Mouse (Mus musculus): Measurements from ENCODE around the gene Rgs3. TPM values are rescaled to one million over a fixed set of nuclear protein-coding genes. Genes with fewer than 3 reads are reported as not detected.
A peak's percentile ranks its signal among the peaks of the same experiment; 100 is the strongest.

Rgs3 gene
- total RNA-seq, 2 experiments from 2014 or later, result 30.5 to 30.6 TPM

DNA sequence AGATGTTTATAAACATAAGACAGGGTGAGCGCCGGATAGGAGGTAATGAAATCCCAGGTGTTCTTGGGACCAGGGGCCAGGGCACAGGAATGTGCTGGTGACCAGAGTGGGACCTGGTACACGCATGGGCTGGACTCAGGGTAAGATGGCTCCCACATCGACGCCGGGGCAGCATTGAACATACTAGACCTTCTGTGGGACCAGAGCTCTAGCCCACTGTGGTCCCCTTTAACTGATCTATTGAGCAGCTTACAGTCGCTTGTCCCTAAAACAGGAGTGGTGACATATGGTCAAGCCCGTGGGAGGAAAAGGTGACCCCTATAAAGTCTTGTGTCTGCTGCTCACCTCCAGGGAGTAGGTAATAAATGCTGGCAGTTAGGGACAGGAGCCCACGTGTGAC lies 61.5 kb downstream of the Rgs3 start:
- no peak for DNase-seq (ENCODE audit: extremely low spot score in 1 of 2, low spot score in 2 of 2)
- intact Hi-C loops (cut with DNase I), result loop anchor here (5.0 kb wide), 1 partner anchor 76 kb away; no protein-coding TSS in a partner anchor

DNA sequence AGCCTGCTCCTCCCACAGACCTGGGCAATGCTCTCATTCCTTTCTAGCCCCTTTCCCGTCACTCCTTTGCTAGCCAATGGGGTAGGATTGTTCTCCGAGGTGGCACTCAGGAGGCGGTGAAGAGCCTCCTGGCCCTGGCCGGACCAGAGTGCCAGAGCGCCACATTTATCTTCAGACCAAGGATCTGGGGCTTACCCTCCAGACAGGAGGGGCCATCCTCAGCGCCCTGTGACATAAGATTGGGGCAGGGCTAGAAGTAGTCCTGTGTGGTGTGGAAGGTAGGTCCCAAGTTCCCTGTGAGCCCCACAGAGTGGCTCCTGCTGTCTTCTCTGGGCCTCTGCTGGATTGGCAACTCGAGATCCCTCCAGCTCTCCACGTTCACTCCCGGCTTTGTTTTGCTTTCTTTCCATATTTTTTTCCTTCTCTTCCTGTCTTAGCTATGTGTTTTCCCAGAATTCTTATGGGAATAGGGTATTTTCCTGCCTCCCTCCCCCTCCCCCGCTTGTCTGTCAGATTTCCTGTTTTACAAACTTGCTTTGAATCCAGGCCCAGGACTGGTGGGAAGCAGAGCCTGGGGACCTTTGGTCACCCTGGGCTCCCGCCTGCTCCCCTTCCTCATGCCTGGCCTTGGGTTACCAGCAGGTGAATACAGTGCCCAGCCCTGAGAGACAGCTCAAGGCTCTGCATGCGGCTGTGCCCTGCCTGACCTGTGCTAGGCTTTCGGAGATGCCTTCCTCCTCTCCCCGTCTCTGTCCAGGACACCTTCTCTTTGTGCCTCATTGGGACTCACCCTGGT lies 62.4 kb downstream of the Rgs3 start:
- intact Hi-C loops (cut with DNase I), result loop anchor here (5.0 kb wide), 1 partner anchor 75 kb away; no protein-coding TSS in a partner anchor
- DNase-seq (ENCODE audit: extremely low spot score in 1 of 2, low spot score in 2 of 2), result peak in 1 of 2 experiments; percentile 69

DNA sequence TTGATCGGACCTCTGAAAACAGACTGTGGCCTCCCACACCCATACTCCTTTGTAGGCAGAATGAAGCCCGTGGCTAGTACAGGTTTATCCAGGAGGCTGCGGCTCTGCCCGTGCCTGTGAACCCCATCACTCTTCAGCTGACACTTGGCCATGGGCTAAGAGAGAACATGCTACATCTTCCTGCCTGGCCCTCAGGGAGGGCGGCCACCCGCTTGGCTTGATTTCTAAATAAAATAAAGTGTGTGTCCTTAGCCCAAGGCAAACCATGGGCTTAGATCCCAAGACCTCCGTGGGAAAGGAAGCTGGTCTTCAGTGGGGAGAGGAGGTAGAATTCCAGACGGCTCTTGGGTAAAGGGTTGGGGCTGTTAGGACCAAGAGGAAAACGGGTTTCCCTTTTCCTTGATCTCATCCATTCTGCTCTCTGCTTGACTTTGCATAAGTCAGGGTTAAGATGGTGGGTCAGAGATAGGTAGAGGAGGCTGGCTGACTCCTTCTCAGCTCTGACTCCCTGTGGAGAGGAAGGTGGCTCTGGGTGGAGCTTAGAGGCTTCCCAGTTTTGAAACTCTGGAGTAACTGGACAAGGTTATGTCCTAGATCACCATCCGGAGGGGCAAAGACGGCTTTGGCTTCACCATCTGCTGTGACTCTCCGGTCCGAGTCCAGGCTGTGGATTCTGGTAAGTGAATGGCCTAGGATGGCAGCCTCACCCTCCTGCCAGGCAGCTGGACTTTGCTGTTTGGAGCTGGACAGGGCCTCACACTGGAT lies 63.8 kb downstream of the Rgs3 start:
- intact Hi-C loops (cut with DNase I), result loop anchor here (5.0 kb wide), 1 partner anchor 74 kb away; no protein-coding TSS in a partner anchor
- no peak for DNase-seq (ENCODE audit: extremely low spot score in 1 of 2, low spot score in 2 of 2)

DNA sequence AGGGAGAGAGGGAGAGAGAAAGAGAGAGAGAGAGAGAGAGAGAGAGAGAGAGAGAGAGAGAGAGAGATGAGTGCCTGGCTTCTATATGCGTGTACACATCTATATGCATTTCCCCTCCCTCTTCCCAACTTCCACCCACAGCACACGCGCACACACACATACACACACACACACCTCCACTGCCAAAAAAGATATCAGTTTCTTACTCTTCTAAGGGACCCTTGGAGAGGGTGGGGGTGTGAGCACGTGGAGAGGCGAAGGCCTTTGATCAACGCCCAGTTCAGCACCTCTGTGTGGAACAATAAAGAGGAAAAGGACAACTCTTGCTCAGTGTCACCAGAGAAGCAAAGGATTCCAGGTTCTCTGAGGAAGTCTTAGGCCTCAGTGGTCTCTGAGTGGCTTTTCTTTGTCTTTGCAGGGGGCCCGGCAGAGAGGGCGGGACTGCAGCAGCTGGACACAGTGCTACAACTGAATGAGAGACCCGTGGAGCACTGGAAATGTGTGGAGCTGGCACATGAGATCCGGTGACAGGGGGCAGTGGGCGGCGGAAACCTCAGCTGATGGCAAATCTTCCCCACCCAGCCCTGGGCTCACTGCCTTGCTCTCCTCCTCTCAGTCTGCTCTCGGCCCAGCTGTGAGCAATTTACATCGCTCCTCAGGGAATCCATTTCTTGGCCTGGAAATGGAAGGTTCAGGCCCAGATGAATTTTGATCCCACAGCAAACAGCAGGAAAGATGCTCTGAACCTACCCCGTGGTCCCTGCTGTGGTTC lies 65.2 kb downstream of the Rgs3 start:
- intact Hi-C loops (cut with DNase I), result loop anchor here (5.0 kb wide), 1 partner anchor 72 kb away; no protein-coding TSS in a partner anchor
- DNase-seq (ENCODE audit: extremely low spot score in 1 of 2, low spot score in 2 of 2), result peak in 1 of 2 experiments; percentile 68

DNA sequence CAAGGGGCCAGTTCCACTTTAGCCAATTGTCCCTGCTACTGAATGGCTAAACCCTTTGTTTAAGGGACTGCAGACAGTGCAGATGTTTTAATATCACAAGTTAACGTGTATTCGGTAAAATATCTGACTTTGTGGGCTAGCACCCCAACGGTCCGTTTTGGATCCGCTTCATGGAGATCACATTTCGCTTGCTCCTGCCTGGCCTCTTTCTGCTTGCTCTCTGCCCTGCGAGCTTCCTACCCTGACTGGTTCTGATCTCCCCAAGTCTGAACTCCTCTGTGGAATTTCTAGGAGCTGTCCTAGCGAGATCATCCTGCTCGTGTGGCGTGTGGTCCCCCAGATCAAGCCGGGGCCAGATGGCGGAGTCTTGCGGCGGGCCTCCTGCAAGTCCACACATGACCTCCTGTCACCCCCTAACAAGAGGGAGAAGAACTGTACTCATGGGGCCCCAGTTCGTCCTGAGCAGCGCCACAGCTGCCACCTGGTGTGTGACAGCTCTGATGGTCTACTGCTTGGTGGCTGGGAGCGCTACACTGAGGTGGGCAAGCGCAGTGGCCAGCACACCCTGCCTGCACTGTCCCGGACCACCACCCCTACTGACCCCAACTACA lies 65.9 kb downstream of the Rgs3 start:
- intact Hi-C loops (cut with DNase I), result no loop called here
- no peak for DNase-seq (ENCODE audit: extremely low spot score in 1 of 2, low spot score in 2 of 2)

DNA sequence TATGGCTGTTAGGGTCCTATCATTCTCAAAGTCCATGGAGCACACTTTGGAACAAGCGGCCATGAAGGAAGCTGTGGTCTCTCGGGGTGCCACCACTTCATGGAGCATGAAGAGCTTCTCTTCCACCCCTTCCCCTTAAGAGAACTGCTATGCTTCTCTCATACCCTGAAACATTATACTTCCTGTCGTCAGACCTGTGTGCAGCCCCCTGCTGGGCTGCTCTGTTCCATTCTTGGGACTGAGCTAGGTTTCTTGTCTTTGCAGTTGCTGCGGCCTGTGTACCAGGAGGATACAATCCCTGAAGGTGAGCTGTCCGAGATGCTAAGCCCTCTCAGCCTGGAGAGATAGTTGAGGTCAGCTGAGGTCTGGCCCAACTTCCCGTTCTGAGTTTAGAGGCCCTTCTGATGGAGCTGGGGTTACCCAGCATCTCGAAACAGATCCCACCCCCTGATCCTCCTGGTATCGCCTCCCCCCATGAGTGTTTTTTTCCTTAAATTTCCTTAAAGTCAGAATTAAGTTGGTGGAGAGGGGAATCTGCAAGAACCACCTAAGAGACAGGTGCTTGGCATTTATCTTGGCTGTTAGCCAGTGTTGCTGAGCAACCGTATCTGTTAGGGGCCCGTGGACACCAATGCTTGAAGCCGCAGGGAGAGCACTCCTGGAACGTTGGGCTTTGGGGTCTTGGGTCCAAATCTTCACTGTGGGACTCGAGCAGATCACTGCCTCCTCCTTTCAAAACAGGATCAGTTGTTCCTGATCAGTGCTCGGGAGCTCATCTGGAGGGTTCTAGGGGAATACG lies 66.8 kb downstream of the Rgs3 start:
- no peak for DNase-seq (ENCODE audit: extremely low spot score in 1 of 2, low spot score in 2 of 2)
- intact Hi-C loops (cut with DNase I), result no loop called here

DNA sequence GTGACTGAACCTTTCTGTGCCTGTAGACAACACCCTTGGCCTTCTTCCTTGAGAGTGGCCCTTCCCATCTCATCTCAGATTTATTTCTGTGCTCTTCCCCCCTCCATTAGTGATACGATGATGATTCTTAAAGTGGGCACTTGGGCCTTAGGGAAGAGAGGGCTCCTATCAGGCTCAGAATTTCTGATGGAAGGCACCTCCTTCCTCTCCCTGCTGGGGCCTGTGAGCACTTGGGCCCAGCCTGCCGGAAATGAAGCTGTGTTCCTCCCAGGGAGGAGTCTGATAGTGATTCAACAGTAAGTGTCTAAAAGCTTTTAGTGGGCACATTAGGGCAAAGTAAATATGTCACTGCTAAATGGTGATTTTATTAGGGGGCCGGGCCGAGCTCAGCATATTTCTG lies 67.7 kb downstream of the Rgs3 start:
- intact Hi-C loops (cut with DNase I), result no loop called here
- DNase-seq (ENCODE audit: extremely low spot score in 1 of 2, low spot score in 2 of 2), result no peak

DNA sequence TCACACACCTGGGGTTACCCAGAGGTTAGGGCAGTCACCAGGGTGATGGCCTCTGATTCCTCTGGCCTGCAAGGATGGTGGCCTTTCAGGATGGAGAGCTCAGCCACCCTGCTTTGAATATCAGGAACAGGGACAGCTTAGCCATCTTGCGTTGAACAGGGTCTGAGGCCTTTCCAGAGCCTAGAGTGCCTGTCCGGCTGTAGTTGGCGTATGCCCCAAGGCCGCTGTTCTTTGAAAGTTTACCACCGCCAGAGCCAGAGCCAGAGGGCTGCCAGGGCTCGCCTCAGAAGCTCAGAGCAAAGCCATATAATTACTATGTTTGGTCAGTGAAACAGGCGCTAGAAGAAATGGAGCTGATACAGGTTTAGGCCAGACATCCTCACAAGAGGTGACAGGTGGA lies 68.9 kb downstream of the Rgs3 start:
- intact Hi-C loops (cut with DNase I), result no loop called here
- no peak for DNase-seq (ENCODE audit: extremely low spot score in 1 of 2, low spot score in 2 of 2)

DNA sequence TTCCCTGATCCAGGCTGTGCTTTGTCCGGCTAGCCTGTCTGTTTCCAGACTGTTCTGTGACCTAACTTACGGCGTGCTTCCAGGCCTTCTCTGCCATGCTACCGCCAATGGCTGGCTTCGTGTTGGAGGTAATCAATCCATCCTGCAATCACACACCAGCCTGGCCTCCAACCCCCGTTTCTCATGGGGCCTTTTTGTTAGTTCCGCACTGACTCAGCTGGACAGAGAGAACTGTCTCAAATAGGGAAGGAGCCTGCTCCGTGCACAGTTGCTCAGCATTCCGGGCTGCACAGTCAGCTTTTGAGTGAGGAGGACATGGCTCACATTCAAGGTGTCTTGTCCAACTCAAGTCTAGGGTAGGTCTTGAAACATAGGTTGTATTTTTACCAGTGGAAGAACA lies 69.8 kb downstream of the Rgs3 start:
- intact Hi-C loops (cut with DNase I), result no loop called here
- DNase-seq (ENCODE audit: extremely low spot score in 1 of 2, low spot score in 2 of 2), result no peak

DNA sequence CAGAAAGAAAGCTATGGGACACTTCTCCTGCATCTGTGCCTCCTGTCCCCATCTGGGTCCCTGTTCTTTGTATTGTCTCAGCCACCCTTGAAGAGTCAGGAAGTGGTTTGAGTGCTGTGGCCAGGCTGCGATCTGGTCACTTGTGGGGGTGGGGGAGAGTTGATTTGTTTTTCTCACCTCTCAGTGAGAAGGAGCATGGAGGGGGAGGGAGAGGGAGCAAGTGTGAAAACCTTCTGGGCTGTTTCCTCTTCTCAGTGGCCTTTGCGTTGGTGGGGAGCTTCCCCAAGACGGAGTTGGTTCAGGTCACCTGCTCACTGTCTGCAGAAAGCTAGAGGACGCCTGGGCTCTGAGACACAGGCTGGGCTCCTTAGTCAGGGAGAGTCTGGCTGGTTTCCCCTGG lies 70.3 kb downstream of the Rgs3 start:
- intact Hi-C loops (cut with DNase I), result no loop called here
- no peak for DNase-seq (ENCODE audit: extremely low spot score in 1 of 2, low spot score in 2 of 2)

DNA sequence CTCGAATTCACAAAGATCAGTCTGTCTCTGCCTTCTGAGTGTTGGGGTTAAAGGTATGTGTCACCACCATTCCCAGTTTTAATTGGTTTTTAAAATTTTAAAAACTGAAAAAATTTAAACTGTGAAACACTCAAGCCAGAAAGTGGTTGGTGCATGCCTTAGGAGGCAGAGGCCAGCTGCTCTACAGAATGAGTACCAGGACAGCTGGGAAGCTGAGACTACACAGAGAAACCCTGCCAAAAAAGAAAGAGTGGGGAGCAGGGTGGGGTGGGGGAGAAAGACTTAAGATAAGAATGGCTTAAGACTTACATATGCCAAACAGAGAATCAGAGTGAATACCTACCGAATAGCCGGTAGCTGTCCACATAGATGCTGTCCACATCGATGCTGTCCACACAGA lies 73.6 kb downstream of the Rgs3 start:
- intact Hi-C loops (cut with DNase I), result no loop called here
- DNase-seq (ENCODE audit: extremely low spot score in 1 of 2, low spot score in 2 of 2), result no peak

DNA sequence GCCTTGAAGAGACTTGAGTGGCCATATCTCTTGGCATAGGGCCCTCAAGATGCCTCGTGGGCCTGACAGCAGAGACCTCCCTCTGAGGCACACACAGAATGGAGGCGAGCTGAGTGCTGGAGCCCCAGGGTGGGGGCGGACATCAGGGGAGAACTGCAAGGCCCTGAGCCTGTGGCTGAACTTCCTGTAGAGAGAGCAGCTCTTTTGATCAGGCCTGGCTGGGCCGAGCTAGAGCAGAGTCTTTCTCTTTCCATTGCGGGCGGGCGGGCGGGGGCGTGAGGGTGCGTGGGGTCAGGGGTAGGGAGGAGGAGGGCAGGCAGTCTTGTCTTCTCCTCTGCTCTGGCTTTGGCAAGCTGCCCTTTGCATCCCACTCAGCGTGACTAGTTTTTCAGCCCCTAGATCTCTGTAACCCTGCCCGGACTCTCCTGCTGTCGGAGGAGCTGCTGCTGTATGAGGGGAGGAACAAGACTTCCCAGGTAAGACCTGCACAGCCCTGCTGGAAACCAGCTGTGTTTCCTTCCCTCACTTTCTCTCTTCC lies 74.5 kb downstream of the Rgs3 start:
- intact Hi-C loops (cut with DNase I), result no loop called here
- DNase-seq (ENCODE audit: extremely low spot score in 1 of 2, low spot score in 2 of 2), result peak in 1 of 2 experiments; percentile 66

DNA sequence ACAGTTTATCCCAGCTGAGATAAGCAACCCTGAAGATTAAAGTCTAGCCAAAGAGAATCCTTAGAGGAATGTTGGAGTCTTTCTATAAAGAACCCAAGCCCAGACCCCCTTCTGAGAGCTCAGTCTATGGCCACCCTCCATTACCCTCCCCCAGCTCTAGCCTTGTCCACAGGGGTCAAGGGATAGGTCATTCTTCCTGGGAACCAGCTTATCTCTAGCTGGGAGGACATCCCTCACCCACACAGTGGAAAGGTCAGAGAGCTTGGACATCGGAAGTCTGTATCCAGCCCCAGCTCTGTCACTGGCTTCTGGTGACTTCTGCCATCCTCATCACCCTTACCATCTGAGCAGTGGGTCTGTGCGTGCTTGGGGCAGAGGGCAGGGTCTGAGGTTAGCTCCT lies 75.2 kb downstream of the Rgs3 start:
- DNase-seq (ENCODE audit: extremely low spot score in 1 of 2, low spot score in 2 of 2), result no peak
- intact Hi-C loops (cut with DNase I), result no loop called here

DNA sequence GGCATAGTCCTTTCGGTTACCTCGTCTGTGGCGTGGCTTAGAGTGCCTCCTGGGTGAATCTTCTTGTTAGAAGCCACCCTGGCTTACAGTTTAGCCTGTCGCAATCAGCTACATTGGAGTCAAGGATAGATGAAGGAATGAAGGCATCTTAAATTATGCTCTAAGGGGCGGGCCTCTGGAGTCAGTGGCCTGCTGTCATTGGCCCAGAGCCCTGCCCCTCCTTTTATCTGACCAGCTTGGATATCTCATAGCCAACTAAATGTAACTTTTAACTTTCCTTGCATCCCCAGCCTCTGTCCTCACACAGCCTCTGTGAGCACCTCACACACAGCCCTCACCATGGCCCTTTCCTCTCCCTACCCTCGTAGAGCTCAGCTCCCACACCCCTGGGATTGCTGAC lies 76.4 kb downstream of the Rgs3 start:
- intact Hi-C loops (cut with DNase I), result no loop called here
- no peak for DNase-seq (ENCODE audit: extremely low spot score in 1 of 2, low spot score in 2 of 2)

DNA sequence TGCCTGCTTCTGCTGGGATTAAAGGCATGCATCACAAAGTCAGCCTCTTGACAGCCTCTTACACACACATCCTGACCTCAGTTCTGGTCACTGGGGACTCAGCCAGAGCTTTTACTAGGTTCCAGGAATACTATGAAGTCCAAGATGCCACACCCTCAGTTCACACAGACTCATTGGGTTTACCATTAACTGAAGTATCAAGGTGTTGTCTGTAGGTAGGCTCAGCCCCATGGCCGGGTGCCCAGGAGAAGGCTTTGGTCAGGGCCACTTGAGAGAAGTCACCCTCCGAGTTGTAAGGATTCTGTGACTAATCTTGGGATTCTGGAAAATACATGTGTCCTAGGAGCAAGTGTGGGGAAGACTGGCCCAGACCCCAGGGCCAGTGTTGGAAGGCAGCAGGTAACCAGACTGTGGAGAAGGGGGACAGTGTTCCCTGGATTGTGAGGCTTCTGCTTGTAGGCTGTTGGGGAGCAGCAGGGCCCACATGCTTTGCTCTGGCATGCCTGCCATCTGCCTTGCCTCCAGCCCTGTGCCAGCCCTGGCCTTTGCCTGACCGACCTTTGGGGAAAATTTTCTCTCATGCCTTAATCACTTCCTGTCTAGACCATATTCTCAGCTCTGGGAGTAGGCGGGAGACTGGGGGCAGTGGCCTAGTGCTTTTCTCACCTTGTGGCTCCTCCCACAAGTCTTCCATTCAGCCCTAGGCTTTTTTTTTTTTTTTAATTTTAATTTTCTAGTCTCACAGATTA lies 78.4 kb downstream of the Rgs3 start:
- intact Hi-C loops (cut with DNase I), result no loop called here
- DNase-seq (ENCODE audit: extremely low spot score in 1 of 2, low spot score in 2 of 2), result no peak

DNA sequence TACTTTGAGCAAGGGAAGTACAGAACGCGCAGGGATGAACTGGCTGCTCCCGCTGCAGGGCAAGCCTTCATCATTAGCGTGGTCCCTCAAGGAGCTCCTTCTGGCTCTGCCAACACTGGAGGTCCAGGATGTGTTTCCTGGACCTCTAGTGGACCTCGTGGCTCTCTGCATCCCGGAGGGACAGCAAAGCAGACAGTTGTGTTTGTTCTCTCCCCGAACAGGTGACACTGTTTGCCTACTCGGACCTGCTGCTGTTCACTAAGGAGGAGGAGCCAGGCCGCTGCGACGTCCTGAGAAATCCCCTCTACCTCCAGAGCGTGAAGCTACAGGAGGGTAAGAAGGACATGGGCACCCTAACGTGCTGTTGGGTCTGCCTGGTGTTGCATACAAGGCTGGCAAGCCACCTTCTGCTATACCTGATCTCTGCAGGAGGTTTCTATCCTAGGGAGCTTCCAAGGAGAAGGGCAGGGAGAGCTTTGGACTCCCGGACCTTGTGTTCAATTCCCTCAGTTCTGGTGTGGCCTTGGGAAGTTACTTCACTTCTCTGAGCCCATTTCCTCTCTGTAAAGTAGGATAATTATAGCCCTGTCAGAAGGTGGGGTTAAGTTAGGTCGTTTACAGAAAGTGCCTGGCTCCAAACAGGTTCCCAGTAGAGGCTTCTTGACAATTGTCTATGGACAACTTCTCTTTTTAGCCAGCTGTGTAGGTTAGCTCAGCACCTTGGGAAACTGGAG lies 81.0 kb downstream of the Rgs3 start:
- intact Hi-C loops (cut with DNase I), result no loop called here
- DNase-seq (ENCODE audit: extremely low spot score in 1 of 2, low spot score in 2 of 2), result no peak

DNA sequence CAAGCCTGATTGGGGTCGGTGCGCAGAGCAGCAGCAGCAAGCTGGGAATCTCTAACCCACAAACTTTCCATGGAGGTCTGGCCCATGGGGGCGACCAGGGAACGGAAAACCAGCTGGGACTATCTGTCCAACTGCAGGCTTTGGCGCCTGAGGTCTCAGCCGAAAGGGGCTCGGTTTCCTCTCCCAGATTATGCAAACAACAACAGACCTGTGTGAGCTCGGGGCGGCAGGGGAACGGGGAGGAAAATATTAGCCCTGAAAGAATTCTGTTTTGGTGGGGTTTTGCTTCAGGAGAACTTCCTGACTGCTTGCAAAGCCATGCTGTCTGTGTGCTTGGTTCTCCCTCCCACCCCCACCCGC lies 81.6 kb downstream of the Rgs3 start:
- intact Hi-C loops (cut with DNase I), result no loop called here

More for the DNA sequence above, 81.6 kb downstream of the Rgs3 start:
- peak in 1 of 2 experiments; percentile 61 for DNase-seq (ENCODE audit: extremely low spot score in 1 of 2, low spot score in 2 of 2)
